Mouse (Mus musculus) thymus, adult 2 months (tissue): ENCODE results near the gene Gm17617.
"Not testable (repeated sequence)": the region's sequence is repeated elsewhere in the genome, so short reads cannot be mapped to it uniquely, and the experiment has no call there.

Experiments used
- CTCF ChIP-seq: fragments of 200-500 bp; IDR thresholded peaks from 2 replicates; pipeline ENCODE4 v1.5.1; 2012; ENCODE audit warnings: mild to moderate bottlenecking, control low read depth, low read length, moderate library complexity, borderline replicate concordance; ENCODE audit not compliant: control insufficient read depth, poor library complexity, insufficient read depth; ENCODE audit errors: extremely low read depth
- POLR2A ChIP-seq: fragments of 200-500 bp; IDR thresholded peaks from 2 replicates; pipeline ENCODE4 v1.6.1; 2012; ENCODE audit warnings: mild to moderate bottlenecking, low read length, control low read depth, moderate library complexity; ENCODE audit not compliant: control insufficient read depth, poor library complexity, insufficient read depth; ENCODE audit errors: extremely low read depth

DNA sequence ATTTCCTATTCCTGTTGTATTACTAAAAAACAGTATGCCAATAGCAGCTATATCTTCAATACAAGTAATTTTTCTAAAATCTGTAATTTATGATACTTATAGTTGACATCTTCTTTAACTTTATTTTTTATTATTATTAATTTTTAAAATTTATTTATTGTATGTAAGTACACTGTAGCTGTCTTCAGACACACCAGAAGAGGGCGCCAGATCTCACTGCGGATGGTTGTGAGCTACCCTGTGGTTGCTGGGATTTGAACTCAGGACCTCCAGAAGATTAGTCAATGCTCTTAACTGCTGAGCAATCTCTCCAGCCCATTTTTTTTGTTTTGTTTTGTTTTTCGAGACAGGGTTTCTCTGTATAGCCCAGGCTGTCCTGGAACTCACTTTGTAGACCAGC is 35.5 kb downstream of the Gm17617 start:
- not testable (repeated sequence) for TF ChIP-seq POLR2A, CTCF
